Mouse (Mus musculus) lung, adult 2 months (tissue): ENCODE results near the gene Gm10563.

ENCODE experiments used
- CTCF ChIP-seq: fragments of 200-500 bp; IDR thresholded peaks from 2 replicates; pipeline ENCODE4 v1.5.1; 2011; ENCODE audit warnings: mild to moderate bottlenecking, low read length, control low read depth; ENCODE audit not compliant: insufficient read depth
- POLR2A ChIP-seq: fragments of 200-500 bp; IDR thresholded peaks from 2 replicates; pipeline ENCODE4 v1.6.1; 2011; ENCODE audit warnings: low read depth, mild to moderate bottlenecking, control low read depth, low read length, borderline replicate concordance; ENCODE audit errors: extremely low read depth

GRCm38 (mm10) chr4:155577741-155578140 lies 67.5 kb downstream of the Gm10563 start:
- no peak for TF ChIP-seq CTCF
- no peak for TF ChIP-seq POLR2A
